In genomic region chr4:59125053-59125452, GRCm38 (mm10) we compare ENCODE assay signal across 47 mouse cellular contexts. TPM values are rescaled to one million over a fixed set of nuclear protein-coding genes. Genes with fewer than 3 reads are reported as not detected.
"Had no signal": no experiment of that assay in that cellular context is flagged by ENCODE, and none has a peak within 500 bp of the region (broad histone marks: within the 10 kb centered on the region; RNA-seq: fewer than 3 reads in every experiment).

No protein-coding gene starts in this region.

- DNase-seq: left cerebral cortex, postnatal 4 days; liver; liver, embryonic 13.5 days; liver, postnatal 0 days; lung, adult 18-20 months; lung, adult 2 months; lung, embryonic 14.5 days; lung, postnatal 10 days; lung, postnatal 14 days; lung, postnatal 36 days; lung, postnatal 4 days; midbrain, embryonic 14.5 days had no signal

- H3K36me3 ChIP-seq: limb, embryonic 10.5 days; limb, embryonic 12.5 days; limb, embryonic 13.5 days; limb, embryonic 15.5 days; liver, embryonic 12.5 days; liver, embryonic 13.5 days; liver, embryonic 15.5 days; lung, embryonic 15.5 days; midbrain, embryonic 10.5 days; midbrain, embryonic 12.5 days; midbrain, embryonic 13.5 days; midbrain, embryonic 15.5 days; neural tube, embryonic 12.5 days had no signal

- H3K27ac ChIP-seq: limb, embryonic 10.5 days; limb, embryonic 12.5 days; limb, embryonic 13.5 days; limb, embryonic 15.5 days; liver, embryonic 12.5 days; liver, embryonic 13.5 days; liver, embryonic 14.5 days; liver, embryonic 15.5 days; lung, embryonic 15.5 days; macrophage; midbrain, embryonic 10.5 days; midbrain, embryonic 12.5 days; midbrain, embryonic 13.5 days; midbrain, embryonic 15.5 days; neural tube, embryonic 12.5 days had no signal

- H3K4me3 ChIP-seq: limb, embryonic 10.5 days; limb, embryonic 12.5 days; limb, embryonic 13.5 days; limb, embryonic 15.5 days; liver, embryonic 12.5 days; liver, embryonic 13.5 days; liver, embryonic 15.5 days; lung, embryonic 15.5 days; megakaryocyte, embryonic 14.5 days; midbrain, embryonic 10.5 days; midbrain, embryonic 12.5 days; midbrain, embryonic 13.5 days; midbrain, embryonic 15.5 days; myocyte; neural tube, embryonic 12.5 days had no signal

- H3K9ac ChIP-seq: limb, embryonic 12.5 days; limb, embryonic 13.5 days; limb, embryonic 15.5 days; liver, embryonic 12.5 days; liver, embryonic 13.5 days; liver, embryonic 14.5 days; liver, embryonic 15.5 days; liver, postnatal 0 days; lung, embryonic 14.5 days; lung, embryonic 15.5 days; midbrain, embryonic 12.5 days; midbrain, embryonic 13.5 days; midbrain, embryonic 15.5 days; neural tube, embryonic 12.5 days had no signal

- H3K9me3 ChIP-seq: limb, embryonic 10.5 days; limb, embryonic 12.5 days; limb, embryonic 13.5 days; limb, embryonic 15.5 days; liver, embryonic 12.5 days; liver, embryonic 13.5 days; liver, embryonic 15.5 days; lung, embryonic 15.5 days; megakaryocyte, embryonic 14.5 days; midbrain, embryonic 10.5 days; midbrain, embryonic 12.5 days; midbrain, embryonic 13.5 days; midbrain, embryonic 15.5 days; neural tube, embryonic 12.5 days had no signal

- H3K27me3 ChIP-seq: limb, embryonic 12.5 days; limb, embryonic 13.5 days; limb, embryonic 15.5 days; liver, embryonic 12.5 days; liver, embryonic 13.5 days; liver, embryonic 15.5 days; lung, embryonic 15.5 days; megakaryocyte, embryonic 14.5 days; midbrain, embryonic 12.5 days; midbrain, embryonic 13.5 days; midbrain, embryonic 15.5 days; neural tube, embryonic 12.5 days had no signal

- H3K4me1 ChIP-seq: limb, embryonic 10.5 days; limb, embryonic 12.5 days; limb, embryonic 13.5 days; limb, embryonic 15.5 days; liver, embryonic 13.5 days; liver, embryonic 15.5 days; lung, embryonic 15.5 days; megakaryocyte, embryonic 14.5 days; midbrain, embryonic 10.5 days; midbrain, embryonic 12.5 days; midbrain, embryonic 13.5 days; midbrain, embryonic 15.5 days; neural tube, embryonic 12.5 days had no signal

RNA-seq across cellular contexts. Expression of gene AI481877, which starts 13.7 kb away (rescaled TPM):
- total RNA-seq: left cerebral cortex, postnatal 10 days; left cerebral cortex, postnatal 14 days; left cerebral cortex, postnatal 25 days; left cerebral cortex, postnatal 36 days; left cerebral cortex, postnatal 4 days; liver, adult 2 months; megakaryocyte progenitor cell, adult 5-6 weeks; megakaryocyte, adult 5-6 weeks; megakaryocyte-erythroid progenitor cell, adult 5-6 weeks; midbrain, postnatal 0 days; monocyte, adult 5-6 weeks had no signal
- polyA plus RNA-seq: limb, embryonic 10.5 days; limb, embryonic 11.5 days; limb, embryonic 13.5 days; limb, embryonic 14.5 days; limb, embryonic 15.5 days; liver, adult 2 months; liver, embryonic 11.5 days; liver, embryonic 12.5 days; liver, embryonic 13.5 days; liver, embryonic 14.5 days; liver, embryonic 15.5 days; liver, embryonic 16.5 days; liver, postnatal 0 days; lung, embryonic 14.5 days; lung, embryonic 15.5 days; lung, embryonic 16.5 days; lung, postnatal 0 days; macrophage; midbrain, embryonic 10.5 days; midbrain, embryonic 11.5 days; midbrain, embryonic 12.5 days; midbrain, embryonic 14.5 days; midbrain, embryonic 16.5 days; neural tube, embryonic 11.5 days; neural tube, embryonic 12.5 days had no signal
